Mouse (Mus musculus) layer of hippocampus, postnatal 36 days (tissue): Measurements from ENCODE around the gene Mdc1. TPM values are rescaled to one million over a fixed set of nuclear protein-coding genes. Genes with fewer than 3 reads are reported as not detected.

ENCODE experiments used
- DNase-seq, 2 experiments: peaks; one replicate each; pipeline ENCODE4 v3.0.0; 2022
- total RNA-seq, 2 experiments: library from RNA; stranded (reverse); gene quantifications; 2 replicates each; pipeline ENCODE4 v1.2.3; 2021

Mdc1 gene
- 10 to 100 TPM; 13.1 to 19.5 TPM for total RNA-seq

DNA sequence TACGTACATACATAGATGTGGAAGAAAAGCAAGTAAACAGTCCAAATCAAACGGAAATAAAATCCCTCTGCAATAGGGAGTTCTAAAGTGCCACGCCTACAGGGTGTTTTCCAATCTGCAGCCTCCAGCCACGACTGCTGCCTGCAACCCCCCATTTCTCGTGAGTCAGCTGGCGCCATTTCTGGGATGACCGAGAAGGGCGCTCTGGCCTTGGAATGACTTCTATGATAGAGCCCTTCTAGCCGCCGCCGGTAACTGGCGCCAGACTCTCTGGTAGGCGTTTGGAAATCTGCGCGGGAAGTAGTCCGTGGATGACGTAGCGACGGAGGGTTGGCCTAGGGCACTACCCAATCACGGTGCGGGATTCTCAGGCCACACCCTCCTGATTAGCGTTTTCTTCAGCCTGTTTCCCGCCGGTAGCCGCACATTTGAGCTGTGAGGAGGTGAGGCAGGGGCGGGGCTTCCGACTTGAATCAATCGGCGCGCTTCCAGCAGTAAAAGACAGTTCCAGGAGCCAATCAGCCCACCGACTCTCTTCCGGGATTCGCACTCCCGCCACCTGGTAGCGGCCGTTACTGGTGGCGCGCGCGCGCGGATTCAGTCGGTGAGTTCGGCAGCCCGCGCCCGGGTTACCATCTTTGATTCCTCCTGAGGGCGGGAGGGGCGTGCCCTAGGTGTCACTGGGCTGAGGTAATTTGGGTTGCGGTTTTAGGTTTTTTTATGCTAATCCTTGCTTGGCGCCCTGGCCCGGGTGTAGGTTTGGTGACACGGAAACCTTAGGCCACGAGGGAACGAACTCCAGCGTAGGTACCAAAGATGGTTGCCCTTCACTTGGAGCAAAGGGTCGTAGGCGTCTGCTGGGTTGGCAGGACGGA, at the start of gene Mdc1:
TSS of gene Mdc1 (plus strand) at position 440 of the 875 bp plus-strand sequence.
- peak; percentile 100 for DNase-seq

DNA sequence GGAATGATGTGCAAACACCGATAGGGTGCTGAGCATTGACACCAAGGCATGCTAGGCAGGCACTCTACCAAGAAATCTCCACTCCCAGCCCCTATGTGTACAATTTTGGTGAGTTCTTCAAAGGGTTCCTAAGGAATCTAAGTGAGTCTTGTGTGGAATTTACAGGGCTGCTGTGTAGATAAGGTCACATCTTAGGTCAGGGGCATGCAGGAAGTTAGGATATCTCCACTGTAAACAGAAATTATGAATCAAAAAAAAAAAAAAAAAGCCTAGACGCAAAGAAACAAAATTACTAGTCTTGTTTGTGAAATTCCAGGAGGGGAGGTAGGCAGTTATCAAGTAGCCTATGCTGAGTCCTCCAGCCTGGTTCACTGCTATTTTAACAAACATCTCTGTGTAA, 48.5 kb upstream of the Mdc1 start:
- no peak for DNase-seq

DNA sequence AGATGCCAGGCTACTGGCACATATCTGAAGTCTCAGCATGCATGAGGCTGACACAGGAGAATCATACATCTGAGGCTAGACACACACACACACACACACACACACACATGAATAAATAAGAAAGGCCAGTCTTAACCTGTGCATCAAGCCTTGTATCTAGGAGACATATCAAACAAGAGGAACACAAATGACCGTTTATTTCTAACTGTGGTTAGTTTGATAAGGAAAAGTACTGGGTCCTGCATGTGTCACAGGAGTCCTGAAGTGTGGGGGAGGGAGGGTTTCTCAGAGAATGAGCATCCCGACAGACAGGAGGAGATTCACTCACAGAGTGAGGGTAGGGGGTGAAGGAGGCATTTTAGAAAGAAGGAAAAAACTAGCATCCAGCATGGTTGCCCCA, 46.2 kb upstream of the Mdc1 start:
- no peak for DNase-seq

DNA sequence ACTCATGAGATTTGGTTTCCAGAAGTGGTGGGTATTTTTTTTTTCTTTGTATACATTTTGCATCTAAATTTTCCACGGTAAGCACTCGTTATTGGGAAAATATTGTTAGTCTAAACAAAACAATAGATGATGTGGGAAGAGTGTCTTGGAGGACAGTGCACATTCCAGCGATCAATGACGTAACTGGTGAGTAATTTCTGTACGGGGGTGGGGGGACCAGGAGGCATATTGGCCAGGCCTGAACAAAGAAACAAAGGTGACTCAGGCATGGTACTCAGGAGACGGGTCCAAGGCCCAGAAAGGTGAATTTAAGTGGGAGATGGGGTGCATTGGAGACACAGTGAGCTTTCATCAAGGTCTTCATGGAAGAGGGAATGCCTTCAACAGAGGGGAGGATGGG, 45.7 kb upstream of the Mdc1 start:
- DNase-seq = no peak

DNA sequence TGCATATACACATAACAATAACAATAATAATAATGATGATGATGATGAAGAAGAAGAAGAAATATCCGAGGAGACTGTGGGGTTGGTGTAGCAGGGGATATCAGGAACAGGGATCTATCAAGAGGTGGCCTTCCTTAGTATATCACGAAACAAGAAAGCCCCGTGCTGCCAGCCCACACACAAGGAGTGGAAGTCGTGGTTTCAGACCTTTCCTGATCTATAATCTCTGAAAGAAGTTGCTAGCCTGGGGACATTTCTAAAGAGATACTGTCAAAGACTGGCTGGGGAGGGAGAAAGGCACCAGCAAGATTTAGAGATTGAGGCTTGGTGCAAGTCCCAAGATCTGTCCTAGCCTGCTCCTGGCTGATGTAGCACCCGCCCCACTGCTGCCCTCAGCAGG, 44.5 kb upstream of the Mdc1 start:
- DNase-seq = no peak

DNA sequence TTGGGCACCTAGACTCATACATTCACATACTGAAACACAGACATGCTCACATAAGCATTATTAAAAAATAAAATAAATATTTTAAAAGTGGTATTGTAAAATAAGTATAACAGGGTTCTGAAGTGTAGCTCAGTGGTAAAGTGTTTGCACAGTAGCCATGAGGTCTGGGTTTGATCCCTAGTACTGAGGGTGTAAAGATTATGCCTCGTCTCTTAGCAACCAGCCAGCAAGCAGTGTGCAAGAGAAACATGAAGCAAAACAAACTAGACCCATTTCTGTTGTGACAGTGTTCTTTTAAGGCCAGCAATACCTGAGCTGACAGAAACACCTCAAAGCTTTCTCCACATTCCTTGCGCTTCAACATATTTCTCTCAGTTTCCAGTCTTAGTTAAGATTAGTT, 40.4 kb upstream of the Mdc1 start:
- DNase-seq = no peak

DNA sequence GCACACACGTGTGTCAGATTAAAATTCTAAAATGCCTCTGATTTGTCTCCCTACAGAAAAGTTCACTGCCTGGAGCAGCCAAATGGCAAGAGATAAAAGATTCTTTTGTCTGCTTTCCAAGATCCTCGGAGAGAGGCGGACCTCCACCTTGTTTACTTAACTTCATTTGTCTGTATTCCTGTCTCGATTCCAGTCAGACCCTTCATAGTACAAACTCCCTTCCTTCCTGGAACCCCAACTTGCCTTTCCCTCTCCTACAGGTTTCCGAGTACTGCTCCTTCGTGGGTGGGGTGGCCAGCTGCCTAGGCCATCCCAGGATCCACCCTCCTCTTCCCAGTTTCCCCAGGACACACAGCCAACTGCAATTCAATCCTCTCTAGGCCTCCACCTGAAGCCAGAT, 38.3 kb upstream of the Mdc1 start:
- no peak for DNase-seq

DNA sequence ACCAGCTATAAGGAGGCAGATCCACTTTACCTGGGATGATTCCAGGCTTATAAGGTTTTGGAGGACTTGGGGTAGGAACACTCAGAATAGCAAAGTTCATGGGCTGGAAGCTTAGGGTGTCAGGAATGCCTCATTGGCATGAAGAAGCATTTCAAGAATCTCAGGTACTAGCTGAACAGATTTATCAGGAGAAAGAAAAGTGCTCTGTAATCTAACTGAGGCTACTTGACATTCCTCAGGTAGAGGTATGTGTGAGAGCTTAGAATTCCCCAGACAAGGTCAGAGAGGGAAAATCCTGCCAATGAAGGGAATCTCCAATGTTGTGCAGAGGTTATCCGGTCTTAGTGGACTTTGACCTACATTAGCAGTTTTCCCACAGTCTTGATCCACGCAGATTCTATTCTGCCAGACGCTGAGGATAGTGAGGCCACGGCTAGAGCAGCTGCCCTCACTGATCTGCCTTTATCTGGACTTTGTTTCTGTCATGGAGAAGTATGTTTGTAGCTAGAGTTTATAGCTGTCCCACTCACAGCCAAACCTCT, 37.4 kb upstream of the Mdc1 start:
- DNase-seq = no peak

DNA sequence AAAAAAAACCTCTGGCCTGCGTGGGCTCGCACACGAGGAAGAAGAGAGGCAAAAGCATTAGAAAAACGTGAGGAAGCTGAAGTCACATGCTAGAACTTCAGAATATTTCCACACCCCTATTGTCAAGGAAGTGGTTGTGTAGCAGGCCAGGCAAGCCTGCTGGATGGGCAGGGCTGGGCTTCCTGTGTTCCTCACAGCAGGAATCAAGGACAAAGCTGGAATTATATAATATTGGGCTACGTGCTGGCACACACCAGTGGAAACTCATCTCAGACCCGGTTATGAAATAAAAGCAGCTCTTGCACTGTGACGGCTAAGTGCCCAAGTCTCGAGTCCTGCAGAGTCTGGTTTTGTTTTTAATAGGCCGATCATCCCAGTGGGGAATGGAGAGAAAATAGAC, 33.2 kb upstream of the Mdc1 start:
- no peak for DNase-seq

DNA sequence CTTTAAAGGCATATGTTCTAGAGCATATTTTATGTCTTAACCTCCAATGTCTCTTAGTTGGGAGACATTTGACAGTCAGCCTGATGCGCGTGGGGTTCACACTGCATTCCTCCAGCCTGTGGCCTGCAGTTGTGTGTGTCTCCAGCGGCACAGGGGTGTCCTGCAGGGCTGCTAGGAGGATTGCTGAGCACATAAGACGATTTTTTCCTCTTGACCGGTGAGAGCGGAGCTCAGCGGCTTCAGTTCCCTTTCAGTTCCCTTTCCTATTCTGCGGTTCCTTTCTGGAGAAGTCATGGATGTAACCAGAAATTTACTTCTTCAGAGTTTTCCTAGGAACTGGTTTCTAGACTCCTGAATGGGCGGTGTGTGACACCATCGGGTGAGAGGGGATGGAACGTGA, 31.9 kb upstream of the Mdc1 start:
- no peak for DNase-seq

DNA sequence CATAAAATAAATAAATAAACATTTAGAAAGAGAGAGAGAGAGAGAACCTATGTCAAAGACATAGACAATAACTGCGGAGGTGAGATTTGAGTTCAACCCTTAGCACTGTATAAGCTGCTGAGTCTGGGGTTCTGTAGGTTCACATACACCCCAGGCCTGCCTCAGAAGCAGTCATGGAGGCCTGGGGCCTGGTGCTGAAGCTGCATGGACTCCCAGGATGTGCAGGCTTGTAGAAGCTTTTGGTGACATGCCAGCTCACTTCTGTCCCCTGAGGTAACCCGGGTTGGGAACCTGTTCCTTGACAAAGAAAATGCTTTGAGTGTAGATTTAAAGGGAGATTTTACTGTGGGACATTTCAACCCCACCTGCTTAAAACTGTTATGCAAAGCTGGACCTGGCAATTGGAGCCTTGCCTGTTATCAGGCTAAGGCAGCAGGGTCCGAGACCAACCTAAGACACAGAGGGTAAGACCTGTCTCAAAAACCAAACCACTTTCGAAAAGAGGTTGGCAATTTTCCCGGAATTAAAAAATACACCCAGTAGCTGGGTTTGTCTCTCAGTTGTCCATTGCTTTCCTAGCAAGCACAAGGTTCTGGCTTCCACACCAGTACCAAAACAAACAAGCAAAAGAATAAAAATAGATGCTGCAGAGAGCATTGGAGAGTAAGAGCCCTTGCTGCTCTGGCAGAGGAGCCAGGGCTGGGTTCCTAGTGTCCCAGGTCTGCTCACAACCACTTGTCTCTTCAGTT, 30.2 kb upstream of the Mdc1 start:
- no peak for DNase-seq

DNA sequence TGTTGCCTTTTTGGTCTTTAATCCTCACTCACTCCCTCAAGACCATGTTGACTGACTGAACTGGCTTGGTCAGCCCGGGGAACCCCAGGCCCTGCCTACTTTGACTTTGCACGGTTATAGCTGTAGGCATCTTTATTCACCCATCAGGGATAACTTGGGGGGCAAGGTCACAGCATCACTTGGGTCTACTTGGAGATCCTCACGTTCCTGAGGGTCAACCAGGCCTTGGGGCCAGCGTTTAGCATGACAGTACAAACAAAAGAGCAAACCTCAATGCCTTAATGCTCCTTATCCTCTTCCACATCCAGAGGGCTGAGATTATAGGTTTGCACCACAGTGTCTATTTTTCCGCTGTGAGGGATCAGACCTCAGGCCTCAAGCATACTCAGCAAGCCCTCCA, 29.0 kb upstream of the Mdc1 start:
- DNase-seq = no peak

DNA sequence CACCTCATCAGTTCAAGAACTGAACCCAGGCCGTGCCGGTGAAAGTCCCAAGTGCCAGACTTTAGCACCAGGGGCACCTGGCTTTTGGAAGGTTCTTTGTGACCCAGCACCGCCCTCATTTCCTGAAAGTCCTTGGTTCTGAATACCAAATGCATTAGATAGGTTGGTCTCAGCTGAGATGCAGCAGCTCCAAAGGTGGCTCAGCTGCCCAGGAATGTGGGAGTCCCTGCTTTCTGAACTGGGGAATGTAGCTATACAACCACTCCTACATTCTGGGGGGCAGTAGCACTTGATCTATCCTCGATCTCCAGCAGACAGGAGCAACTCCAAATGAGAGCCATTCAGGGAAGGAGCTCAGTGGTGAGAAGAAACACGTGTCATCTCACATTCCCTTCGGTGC, 28.6 kb upstream of the Mdc1 start:
- DNase-seq = no peak

DNA sequence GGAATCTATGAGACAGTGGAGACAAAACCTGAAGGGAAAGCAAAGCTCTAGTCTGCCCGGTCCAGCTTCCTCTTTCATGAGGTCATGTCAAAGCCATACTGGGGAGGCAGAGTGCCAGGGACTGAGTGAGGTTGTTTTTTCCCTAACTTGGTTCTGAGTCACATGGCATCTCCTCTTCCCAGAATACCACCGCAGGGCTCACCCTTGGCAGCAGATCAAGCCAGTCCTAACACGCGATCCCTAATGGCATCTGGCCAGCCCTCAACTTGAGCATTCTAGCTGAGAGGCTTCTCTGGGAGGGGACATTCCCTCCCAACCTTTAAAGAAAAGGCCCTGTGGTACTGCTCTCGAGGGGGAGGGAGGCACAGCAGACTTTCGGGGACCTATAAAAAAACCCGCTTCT, 28.1 kb upstream of the Mdc1 start:
- DNase-seq = peak; percentile 36 to 44

DNA sequence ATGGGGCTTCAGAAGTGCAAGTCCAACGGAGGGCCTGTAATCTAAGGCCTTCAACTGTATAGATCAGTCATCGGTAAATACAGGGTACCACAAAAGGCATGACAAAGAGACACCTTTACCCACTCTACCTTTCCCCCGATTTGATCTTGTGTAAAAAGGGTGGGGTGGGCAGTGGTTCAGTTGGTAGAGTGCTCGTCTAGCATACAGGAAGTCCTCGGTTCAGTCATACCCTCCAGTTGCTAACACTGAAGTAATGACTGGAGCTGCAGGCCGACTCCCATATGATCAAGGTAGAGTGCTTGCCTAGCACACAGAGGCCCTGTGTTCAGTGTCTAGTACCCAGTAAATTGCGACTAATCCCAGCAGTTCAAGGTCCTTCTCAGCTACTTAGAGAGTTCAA, 27.7 kb upstream of the Mdc1 start:
- DNase-seq = no peak

DNA sequence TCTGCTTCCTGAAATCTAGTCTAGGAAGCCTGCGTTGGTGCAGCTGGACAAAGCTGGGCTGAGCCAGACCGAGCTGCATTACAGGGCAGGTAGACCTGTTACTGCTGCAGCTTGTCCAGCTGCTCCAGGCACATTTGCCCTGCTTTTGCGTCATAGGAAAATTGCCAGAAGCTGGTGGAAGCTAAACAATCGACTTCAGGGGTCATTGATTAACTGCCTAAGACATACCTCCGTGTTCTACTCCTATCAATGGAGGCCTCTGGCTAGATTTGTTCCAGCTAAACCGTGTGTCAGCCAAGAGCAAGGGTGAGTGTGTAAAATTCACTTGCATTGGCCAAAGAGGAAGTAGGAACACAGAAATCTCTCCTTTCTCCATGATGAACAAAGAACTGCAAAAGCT, 26.6 kb upstream of the Mdc1 start:
- no peak for DNase-seq

DNA sequence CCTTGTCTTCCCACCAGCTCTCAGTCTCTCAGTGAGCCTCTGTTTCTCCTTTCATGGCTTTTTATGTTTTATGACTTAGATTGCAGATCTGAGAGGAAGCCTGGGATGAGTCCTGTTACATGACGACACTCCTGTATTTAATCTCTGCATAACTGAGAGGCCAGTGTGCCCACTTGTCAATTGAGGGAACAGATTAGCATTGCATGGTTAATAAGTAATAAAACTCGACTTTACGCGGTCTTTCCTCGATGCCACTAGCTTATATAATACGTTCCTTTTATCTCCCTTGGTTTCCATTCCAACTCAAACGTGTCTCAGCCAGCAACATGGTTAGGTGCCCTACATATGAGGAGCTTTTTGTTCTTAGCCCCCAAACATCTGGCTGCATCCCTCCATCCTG, 25.5 kb upstream of the Mdc1 start:
- DNase-seq = no peak

DNA sequence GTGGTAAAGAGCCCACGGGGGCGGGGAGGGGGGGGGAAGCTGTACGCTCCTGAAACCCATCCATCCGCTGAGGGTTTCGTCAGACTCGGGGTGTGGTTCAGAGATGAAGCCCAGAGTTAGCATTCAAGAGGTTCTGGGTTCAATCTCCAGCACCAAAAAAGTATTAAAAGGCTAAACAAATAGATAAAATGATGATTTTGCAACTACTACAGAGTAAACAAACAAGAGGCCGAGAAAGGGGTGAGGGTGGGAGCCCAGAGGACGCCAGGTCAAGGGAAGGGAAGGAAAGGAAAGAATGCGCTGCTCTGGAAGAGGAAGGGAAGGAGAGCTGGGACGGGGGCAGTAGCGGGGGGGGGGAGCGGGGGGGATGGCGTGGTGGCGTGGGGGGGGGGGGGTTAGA, 24.6 kb upstream of the Mdc1 start:
- DNase-seq = no peak

DNA sequence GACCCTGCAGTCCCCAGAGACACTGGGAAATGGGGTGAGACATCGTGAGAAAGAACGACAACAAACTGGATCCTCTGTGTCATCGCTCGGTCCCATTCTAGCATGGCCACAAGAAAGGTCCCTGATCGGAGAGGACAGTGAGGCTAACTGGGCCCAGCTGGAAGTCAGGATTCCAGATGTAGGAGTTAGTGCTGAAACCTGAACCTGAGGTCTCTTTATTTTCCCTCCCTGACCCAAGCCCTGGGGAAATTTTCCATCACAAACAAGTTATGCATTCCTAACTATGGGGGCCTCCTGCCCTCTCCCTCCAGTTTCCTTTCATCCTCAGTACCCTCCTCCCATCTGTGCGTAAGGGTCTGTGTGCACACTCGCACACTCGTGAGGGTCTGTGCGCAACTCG, 24.1 kb upstream of the Mdc1 start:
- DNase-seq = no peak

DNA sequence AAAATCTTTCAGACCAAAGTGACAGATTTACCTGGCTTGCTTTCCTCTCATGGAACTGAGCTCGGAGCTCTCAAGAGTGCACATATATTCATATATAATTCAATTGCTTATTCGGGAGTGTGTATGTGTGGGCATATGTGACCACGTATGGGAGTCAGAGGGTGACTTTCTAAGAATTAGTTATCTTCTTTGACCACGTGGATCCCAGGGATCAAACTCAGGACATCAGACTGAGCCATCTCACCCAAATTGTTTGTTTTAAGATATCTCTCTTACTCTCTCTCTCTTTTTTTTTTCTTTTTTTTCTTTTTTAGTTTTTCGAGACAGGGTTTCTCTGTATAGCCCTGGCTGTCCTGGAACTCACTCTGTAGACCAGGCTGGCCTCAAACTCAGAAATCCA, 21.2 kb upstream of the Mdc1 start:
- no peak for DNase-seq

DNA sequence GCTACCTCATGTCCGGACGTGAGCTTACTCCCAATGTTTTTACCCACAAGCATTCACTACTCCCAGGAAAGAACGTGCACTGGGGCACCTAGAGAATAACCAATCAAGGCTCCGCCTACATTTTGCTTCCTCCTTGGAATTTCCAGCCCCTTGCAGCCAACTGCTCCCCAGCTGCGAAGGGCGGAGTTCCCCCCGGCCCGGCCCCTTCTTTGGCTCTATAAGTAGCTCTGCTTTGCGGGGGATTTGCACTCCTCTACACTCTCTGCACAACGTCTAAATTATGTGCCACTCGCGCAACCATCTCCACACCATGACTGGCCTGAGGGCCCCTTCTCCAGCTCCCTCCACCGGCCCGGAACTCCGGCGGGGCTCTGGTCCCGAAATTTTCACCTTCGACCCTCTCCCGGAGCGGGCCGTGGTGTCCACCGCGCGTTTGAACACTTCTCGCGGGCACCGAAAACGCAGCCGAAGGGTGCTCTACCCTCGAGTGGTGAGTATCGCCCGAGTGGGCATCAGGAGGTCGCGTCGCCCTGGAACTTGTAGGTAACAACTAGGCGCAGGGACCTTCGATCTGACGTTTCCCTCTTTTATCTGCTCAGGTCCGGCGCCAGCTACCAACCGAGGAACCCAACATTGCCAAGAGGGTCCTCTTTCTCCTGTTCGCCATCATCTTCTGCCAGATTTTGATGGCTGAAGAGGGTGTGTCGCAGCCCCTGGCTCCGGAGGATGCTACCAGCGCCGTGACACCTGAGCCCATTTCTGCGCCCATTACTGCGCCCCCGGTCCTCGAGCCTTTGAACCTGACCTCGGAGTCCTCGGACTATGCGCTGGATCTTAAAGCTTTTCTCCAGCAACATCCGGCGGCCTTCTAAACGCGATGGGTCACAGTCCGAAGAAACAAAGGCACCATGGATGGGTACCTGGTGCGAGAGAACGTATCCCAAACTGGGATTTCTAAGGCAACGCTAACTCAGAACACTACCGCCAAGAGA, 19.6 kb upstream of the Mdc1 start, which contains the start of gene Ier3:
TSS of gene Ier3 (plus strand) at position 246 of the 992 bp plus-strand sequence.
- peak in 1 of 2 experiments; percentile 52 for DNase-seq

DNA sequence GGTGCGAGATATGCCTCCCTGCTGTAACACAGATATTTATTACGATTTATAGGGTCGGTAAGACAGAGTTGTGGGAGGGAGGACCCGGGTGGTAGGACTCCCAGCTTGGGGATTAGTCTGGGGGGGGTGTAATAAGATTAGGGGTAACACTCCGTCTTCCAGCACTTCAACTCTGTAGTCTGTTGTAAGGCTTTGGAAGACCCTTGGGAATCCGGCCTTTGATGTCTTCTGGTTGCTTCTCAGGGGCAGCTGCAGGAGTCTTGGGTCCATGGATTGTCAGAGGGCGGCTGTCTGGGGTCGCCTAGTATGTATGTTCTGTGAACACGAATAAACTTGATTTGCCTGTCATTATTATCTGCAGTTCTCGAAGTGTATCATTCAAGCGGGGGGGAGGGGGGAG, 18.8 kb upstream of the Mdc1 start:
- no peak for DNase-seq
